Mouse (Mus musculus): Measurements from ENCODE around the gene Zfp574.

DNA sequence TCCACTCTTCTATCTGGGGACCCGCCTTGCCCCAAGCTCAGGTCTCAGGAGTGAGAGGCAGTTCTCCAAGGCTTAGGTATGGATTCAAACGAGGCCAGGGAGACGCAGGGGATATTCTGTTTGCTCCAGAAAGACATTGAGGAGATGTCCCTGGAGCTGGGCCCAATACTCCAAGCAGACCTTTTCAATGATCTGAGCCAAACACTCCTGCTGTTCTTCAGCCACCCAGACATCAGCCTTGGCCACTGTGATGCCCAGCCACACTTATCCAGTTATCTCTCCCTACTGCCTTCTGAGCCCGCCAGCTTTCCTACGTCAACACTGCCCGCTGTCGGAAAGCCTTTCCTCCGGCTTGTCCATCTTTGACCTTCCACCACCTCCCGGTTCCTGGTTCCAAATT, 38.0 kb downstream of the Zfp574 start:
- TF ChIP-seq CTCF (IDR thresholded peaks at IDR 0.05; ENCODE audit: borderline replicate concordance, control insufficient read depth, extremely low read depth, insufficient read depth, low read length, poor library complexity), result no peak
- no peak for TF ChIP-seq POLR2A (IDR thresholded peaks at IDR 0.05; ENCODE audit: control insufficient read depth, extremely low read depth, insufficient read depth, low read length, poor library complexity)

Data from thymus, adult 2 months (tissue).